Mouse (Mus musculus) kidney, embryonic 14.5 days (tissue): ENCODE data around the gene Sesn2. TPM values are rescaled to one million over a fixed set of nuclear protein-coding genes. Genes with fewer than 3 reads are reported as not detected.

Source experiments
- ATAC-seq: fragments of 200-750 bp; cut with Nextera tagmentation; 2 replicates; pipeline ENCODE4 v1.8.0; 2017; ENCODE audit warnings: moderate number of reproducible peaks, mild to moderate bottlenecking, moderate TSS enrichment, moderate library complexity; ENCODE audit not compliant: low FRiP score, low TSS enrichment
- H3K27ac ChIP-seq: fragments of 300-500 bp; sonication (generic); 2 replicates; pipeline ENCODE4 v1.5.1; 2014; ENCODE audit warnings: low read depth, mild to moderate bottlenecking, low read length, moderate library complexity, mixed read lengths
- H3K27me3 ChIP-seq: fragments of 300-500 bp; sonication (generic); 2 replicates; pipeline ENCODE4 v1.6.1; 2014; ENCODE audit warnings: mild to moderate bottlenecking, low read length; ENCODE audit not compliant: control insufficient read depth, insufficient read depth
- H3K36me3 ChIP-seq: fragments of 300-500 bp; sonication (generic); 2 replicates; pipeline ENCODE4 v1.6.1; 2014; ENCODE audit warnings: low read length, mixed read lengths; ENCODE audit not compliant: control insufficient read depth, insufficient read depth
- H3K4me1 ChIP-seq: fragments of 300-500 bp; sonication (generic); 2 replicates; pipeline ENCODE4 v1.6.1; 2014; ENCODE audit warnings: low read length, mixed read lengths; ENCODE audit not compliant: control insufficient read depth, insufficient read depth
- H3K4me2 ChIP-seq: fragments of 300-500 bp; sonication (generic); replicated peaks from 2 replicates; pipeline ENCODE4 v1.6.1; 2014; ENCODE audit warnings: low read depth, mild to moderate bottlenecking, low read length
- H3K4me3 ChIP-seq: fragments of 300-500 bp; sonication (generic); 2 replicates; pipeline ENCODE4 v1.5.1; 2014; ENCODE audit warnings: mild to moderate bottlenecking, low read length
- H3K9ac ChIP-seq: fragments of 300-500 bp; sonication (generic); 2 replicates; pipeline ENCODE4 v1.6.1; 2014; ENCODE audit warnings: low read depth, mild to moderate bottlenecking, low read length, moderate library complexity
- H3K9me3 ChIP-seq: fragments of 300-500 bp; sonication (generic); 2 replicates; pipeline ENCODE4 v1.6.1; 2016; ENCODE audit warnings: low read length; ENCODE audit not compliant: control insufficient read depth
- WGBS: fragments of 180-500 bp; shearing (Covaris S2); extraction: QIAGEN DNeasy Blood & Tissue Kit; methylation state at CpG from one replicate; pipeline ENCODE4 v1.1.7; 2014; 5-methylcytosine and 5-hydroxymethylcytosine counted together
- polyA plus RNA-seq: library from polyadenylated mRNA; unstranded; fragments of >200 nt; fragmentation: Nextera tagmentation; extraction: Ambion mirVana; gene quantifications from 2 replicates; pipeline ENCODE4 v1.2.1, GENCODE M21; 2014

The Sesn2 gene
- polyA plus RNA-seq, 1 experiment from 2014 or later = 15.4 TPM

DNA sequence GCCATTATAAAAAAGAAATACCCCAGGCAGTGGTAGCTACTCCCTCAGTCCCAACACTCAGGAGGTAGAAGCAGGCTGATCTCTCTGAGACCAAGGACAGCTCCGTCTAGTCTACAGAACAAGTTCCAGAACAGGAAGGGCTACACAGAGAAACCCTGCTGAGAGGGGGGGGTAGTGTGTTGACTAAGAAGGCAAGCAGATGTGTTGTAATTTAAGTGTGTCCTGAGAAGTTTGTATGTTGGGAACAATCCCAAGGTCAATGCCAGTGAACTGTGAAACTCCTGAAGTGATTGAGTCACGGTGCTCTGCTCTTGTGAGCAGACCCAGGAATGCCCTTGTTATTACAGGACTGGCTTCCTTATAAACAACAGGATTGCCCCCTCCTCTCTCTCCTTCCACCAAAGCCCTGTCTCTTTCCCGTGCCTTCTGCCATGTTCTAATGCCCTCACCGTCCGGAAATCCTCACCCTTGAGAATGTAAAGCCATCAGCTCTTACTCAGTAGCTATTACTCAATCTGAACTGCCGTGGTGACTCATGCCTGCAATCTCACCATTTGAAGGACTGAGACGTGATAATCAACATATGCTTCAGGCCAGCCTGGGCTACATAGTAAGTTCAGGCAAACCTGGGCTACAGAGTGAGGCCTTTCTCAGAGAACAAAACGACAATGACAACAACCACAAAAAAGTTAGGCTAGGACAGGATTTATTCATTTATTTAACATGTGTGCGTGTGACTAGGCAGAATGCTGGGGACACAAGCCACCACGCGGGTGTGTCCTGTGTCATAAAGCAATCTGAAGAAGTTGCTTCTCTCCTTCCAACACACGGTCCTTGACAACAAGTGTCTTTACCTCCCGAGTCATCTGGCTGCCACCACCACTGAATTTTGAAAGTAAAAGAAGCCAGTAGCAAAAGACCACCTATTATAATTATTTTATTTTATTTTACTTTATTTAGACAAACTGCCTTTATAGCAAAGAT is 34.1 kb downstream of the Sesn2 start:
- ATAC-seq = no peak
- WGBS = 69% methylated on average over 13 of the region's 13 CpGs
- no peak overlapping the region for H3K4me2 ChIP-seq
- H3K27ac ChIP-seq = no peak overlapping the region
- no peak overlapping the region for H3K9ac ChIP-seq
- no peaks in the 10 kb centered on the region for H3K9me3 ChIP-seq
- no peaks in the 10 kb centered on the region for H3K36me3 ChIP-seq
- no peaks in the 10 kb centered on the region for H3K27me3 ChIP-seq
- H3K4me3 ChIP-seq = no peak overlapping the region
- no peaks in the 10 kb centered on the region for H3K4me1 ChIP-seq

DNA sequence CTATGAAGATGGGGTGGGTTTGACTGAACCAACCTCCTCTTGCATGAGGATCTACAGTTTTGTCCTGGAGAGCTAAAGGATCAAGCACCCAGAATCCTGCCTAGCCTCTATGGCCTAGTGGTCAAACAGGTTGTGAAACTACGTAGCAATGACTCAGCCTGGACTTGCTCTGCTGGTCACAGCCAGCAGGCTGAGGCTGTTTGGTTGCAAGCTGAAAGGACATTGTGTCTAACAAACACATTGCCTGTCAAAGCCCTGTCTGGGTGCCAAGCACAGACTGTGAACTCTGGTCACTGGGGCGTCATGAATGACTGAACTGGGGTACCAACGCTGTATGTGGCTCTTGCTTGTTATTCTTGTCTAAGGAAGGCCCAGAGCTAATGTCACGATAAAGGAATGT is 35.7 kb downstream of the Sesn2 start:
- no peaks in the 10 kb centered on the region for H3K4me1 ChIP-seq
- no peaks in the 10 kb centered on the region for H3K27me3 ChIP-seq
- H3K4me2 ChIP-seq = no peak overlapping the region
- H3K27ac ChIP-seq = 0 out of 2 replicates have a peak overlapping the region, but pooled peaks have one; percentile 18
- no peaks in the 10 kb centered on the region for H3K36me3 ChIP-seq
- no peak overlapping the region for H3K9ac ChIP-seq
- no peak overlapping the region for H3K4me3 ChIP-seq
- no peak for ATAC-seq
- WGBS = 64% methylated on average over 4 of the region's 4 CpGs
- H3K9me3 ChIP-seq = no peaks in the 10 kb centered on the region

DNA sequence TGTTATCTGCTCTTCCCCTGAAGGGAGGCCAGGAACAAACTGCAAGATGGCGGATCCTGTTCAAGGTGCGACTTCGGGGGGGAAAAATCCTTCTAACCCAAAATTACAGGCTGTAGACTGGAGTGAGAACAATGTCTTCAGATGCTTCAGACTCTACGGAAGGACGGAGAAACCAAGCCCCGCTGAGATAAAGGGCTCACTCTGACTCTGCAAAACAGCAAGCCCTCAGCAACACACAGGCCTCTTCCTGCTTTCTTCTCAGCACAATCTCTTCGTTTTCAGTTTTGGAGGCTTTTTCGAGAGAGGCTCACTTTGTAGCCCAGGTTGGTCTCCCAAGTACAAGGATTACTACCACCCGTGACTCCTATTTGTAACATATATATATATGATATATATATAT is 36.9 kb downstream of the Sesn2 start:
- Histone ChIP-seq H3K4me2 (no peak overlapping the region), H3K36me3 (no peaks in the 10 kb centered on the region), H3K4me3 (no peak overlapping the region), H3K27ac (no peak overlapping the region), H3K9me3 (no peaks in the 10 kb centered on the region), H3K27me3 (no peaks in the 10 kb centered on the region), H3K9ac (no peak overlapping the region), H3K4me1 (no peaks in the 10 kb centered on the region)
- WGBS = 86% methylated on average over 9 of the region's 9 CpGs
- no peak for ATAC-seq

DNA sequence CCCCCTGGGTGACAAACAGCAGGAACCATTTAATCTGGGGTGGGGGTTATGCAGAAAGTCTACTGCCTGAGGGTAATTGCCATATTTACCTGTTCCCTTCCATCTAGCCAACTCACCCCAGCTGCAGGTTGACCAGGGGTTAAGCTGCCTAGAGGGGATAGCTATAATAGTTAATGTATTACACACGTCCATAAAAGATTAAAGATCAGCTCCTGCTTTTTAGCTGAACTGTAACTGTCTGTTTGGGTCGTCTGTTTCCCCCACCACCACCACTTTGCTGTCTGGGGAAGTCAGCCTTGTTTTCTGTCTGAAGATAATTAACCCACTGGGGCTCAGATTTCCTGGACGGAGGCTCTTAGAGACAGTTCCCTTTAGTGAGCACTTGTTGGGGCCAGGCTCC is 40.4 kb downstream of the Sesn2 start:
- no peak overlapping the region for H3K9ac ChIP-seq
- ATAC-seq = peak; percentile 37; the same call in 1 of the 2 replicates
- no peaks in the 10 kb centered on the region for H3K27me3 ChIP-seq
- H3K4me1 ChIP-seq = no peaks in the 10 kb centered on the region
- H3K4me3 ChIP-seq = no peak overlapping the region
- WGBS = 7% methylated on average over 3 of the region's 3 CpGs
- H3K4me2 ChIP-seq = no peak overlapping the region
- H3K36me3 ChIP-seq = no peaks in the 10 kb centered on the region
- H3K9me3 ChIP-seq = no peaks in the 10 kb centered on the region
- peak overlapping the region; percentile 45; the same call in 1 of the 2 replicates for H3K27ac ChIP-seq

DNA sequence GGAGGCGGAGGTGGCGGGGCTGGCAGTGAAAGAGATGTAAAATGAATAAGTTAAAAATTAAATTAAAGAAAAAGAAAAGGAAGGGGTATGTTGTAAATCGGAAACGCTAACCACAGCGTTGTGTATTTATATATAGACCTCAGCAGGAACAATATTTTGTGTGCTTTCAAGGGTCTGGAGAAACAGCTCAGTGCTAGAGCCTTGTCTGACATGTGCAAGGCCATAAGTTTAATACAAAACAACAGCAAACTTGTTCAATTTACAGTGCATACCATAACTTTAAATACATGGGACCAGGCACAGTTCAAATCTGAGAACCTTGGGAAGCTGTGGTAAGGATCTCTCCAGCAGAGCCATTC is 46.1 kb downstream of the Sesn2 start:
- Histone ChIP-seq H3K4me2 (peak overlapping the region; percentile 86), H3K9ac (peak overlapping the region; percentile 91; the same call in 1 of the 2 replicates), H3K27ac (no peak overlapping the region; the same call in 1 of the 2 replicates), H3K9me3 (no peaks in the 10 kb centered on the region), H3K36me3 (peaks cover 24% of the 10 kb centered on the region), H3K4me1 (peaks cover 13% of the 10 kb centered on the region), H3K27me3 (no peaks in the 10 kb centered on the region), H3K4me3 (peak overlapping the region; percentile 97)
- WGBS = 1% methylated on average over 5 of the region's 5 CpGs
- no peak for ATAC-seq

DNA sequence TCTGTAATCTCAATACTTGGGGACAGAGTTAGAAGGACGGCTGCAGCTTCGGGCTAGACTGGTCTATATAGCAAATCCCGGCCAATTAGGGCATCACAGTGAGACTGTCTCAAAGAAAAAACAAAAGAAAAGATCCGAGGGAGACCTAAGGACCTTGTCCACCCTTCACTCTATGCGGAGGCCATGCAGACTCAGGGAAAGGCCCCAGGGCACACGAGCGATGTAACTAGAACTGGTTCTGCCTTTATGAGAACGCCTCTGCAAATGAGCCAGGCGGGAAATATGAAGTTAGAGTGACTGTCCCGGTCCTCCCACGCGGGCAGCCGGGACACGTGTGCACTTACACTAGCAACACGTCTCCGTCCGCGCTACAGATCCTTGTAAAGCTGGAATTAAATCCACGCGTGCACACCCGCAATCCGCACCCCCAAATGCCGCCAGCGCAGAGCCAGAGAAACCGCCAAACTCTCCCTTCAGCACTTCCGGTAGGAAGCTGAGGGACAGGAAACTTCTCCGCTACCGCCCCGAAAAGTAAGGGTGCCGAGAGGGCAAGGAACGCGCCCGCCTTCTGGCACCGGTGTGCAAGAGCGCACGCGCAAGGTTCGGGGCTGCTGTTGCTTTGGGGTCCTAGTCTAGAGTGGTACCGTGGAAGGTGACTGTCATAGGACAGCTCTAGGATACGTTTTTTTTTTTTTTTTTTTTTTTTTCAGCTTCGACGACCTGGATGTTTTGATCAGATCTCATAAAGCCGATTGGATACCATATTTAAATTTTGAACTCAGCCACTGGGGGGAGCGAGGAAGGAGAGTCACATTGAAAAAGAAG is 46.7 kb downstream of the Sesn2 start, which contains the start of gene Med18:
Gene Med18 (minus strand): TSS at position 492 of the 825 bp plus-strand sequence.
- Histone ChIP-seq H3K9me3 (no peaks in the 10 kb centered on the region), H3K27ac (peak within 1 kb of the TSS; percentile 78), H3K36me3 (peaks cover 27% of the 10 kb centered on the region), H3K4me3 (peak within 1 kb of the TSS; percentile 97), H3K4me2 (peak within 1 kb of the TSS; percentile 86), H3K27me3 (no peaks in the 10 kb centered on the region), H3K9ac (peak within 1 kb of the TSS; percentile 91), H3K4me1 (peaks cover 13% of the 10 kb centered on the region)
- under 1% methylated on average over 44 of the region's 44 CpGs for WGBS
- peak; percentile 92 for ATAC-seq

DNA sequence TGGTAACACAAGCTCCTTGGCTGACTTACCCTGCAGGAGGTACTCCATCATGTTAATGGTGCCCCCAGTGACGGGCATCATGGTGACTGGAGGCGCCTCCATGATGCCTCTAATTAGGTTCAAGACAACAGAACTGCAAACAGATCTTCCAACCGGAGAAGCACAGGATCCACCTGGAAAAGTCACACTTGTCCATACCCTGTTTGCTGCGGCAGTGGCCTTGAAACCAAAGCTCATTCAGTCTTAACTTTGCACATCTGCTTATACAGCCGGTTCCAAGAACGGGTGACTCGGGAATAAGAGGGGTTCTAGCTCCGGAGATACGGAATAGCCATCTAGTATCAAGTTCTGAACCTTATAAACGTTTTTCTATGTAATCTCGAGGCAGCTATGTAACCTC is 47.5 kb downstream of the Sesn2 start:
- H3K9ac ChIP-seq = peak overlapping the region; percentile 91
- H3K9me3 ChIP-seq = no peaks in the 10 kb centered on the region
- ATAC-seq = no peak
- H3K36me3 ChIP-seq = peaks cover 35% of the 10 kb centered on the region
- peak overlapping the region; percentile 86 for H3K4me2 ChIP-seq
- H3K27ac ChIP-seq = no peak overlapping the region
- peaks cover 13% of the 10 kb centered on the region for H3K4me1 ChIP-seq
- no peaks in the 10 kb centered on the region for H3K27me3 ChIP-seq
- peak overlapping the region; percentile 97 for H3K4me3 ChIP-seq
- 5% methylated on average over 11 of the region's 11 CpGs for WGBS

DNA sequence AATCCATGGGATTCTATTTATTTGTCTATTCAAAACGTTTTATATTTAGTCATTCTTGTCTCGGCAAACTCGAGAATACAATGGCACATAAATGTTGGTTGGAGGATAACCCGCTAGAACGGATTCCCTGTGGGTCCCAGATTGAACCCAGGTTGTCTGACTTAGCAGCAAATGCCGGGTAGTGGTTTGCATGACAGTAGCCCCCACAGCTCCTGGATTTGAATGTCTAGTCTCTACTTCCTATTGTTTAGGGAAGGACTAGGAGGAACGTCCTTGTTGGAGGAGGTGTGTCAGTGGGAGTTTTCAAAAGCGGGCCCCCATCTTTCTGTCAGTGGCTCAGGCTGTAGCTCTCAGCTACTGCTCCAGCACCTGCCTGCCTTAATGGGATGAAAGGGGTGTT is 50.1 kb downstream of the Sesn2 start:
- WGBS = 93% methylated on average over 8 of the region's 8 CpGs
- peaks cover 47% of the 10 kb centered on the region for H3K36me3 ChIP-seq

More for the DNA sequence above, 50.1 kb downstream of the Sesn2 start:
- H3K4me2 ChIP-seq = no peak overlapping the region
- H3K27me3 ChIP-seq = no peaks in the 10 kb centered on the region
- no peak overlapping the region for H3K27ac ChIP-seq
- H3K4me3 ChIP-seq = no peak overlapping the region
- H3K9ac ChIP-seq = no peak overlapping the region
- ATAC-seq = no peak
- H3K9me3 ChIP-seq = no peaks in the 10 kb centered on the region
- peaks cover 13% of the 10 kb centered on the region for H3K4me1 ChIP-seq
